Mouse (Mus musculus): ENCODE results near the gene Adgrg5.

Adgrg5 gene

DNA sequence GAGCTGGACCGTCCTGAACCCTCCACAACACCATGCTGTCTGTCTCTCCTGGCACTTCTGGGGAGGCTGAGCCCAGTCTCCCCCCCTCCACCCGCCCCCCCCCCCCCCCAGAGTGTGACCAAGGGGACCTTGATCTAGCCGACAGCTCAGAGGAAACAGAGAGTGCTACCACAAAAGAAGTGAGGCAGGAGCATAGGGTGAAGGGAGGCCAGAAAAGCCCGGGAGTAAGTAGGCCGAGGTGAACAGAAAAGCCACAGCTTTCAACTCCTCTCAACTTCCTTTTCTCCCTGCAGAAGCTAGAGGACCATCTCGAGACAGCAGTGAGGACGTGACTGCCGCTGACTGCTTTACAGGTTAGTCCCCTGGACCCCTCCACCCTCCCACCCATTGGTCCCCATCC is at the start of gene Adgrg5:
TSS of gene Adgrg5 (plus strand) at position 290 of the 400 bp plus-strand sequence.
- DNase-seq (ENCODE audit: low spot score) = no peak

DNA sequence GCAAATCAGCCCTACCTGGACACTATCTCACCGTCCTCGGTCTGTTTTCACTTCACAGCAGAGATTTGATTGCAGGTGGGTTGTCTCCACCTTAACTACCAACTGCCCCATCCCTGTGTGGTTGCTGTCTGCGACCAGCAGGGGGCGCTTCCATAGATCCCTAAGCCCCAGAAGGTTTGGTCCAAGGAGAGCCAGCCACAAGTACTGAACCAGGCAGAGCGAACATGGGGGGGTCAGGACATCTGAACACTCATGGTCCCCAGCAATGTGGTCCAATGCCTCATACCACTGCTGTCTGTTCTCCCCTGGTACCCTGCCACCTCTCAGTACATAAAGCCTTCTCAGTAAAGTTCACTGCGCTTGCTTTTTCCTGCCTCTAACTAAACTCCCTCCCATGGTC is 49.1 kb upstream of the Adgrg5 start:
- DNase-seq (ENCODE audit: low spot score) = peak; percentile 76

- no peak for DNase-seq (ENCODE audit: low spot score)
Observed at GRCm38 (mm10) chr8:94875096-94875870, 48.2 kb upstream of the Adgrg5 start.

DNA sequence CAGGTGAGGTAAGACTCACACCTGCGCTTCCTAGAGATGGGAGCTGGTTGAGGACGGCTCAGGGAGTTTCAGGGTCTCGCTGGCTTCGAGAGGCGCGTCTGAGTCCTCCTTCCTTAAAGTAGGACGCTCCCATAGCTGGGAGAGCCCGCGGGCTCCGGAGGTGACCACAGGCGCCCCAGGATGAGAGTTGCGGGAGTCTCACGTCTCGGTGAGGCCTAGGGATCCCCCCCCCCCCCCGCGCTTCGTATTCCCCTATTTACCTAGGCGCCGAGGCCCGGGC is 47.7 kb upstream of the Adgrg5 start:
- no peak for DNase-seq (ENCODE audit: low spot score)

GRCm38 (mm10) chr8:94876197-94876730 is 47.2 kb upstream of the Adgrg5 start, which contains the start of gene Dok4:
TSS of gene Dok4 (minus strand) at chr8:94876330.
- peak; percentile 85 for DNase-seq (ENCODE audit: low spot score)

- DNase-seq (ENCODE audit: low spot score) = no peak
Observed at GRCm38 (mm10) chr8:94876820-94877219, 46.7 kb upstream of the Adgrg5 start.

DNA sequence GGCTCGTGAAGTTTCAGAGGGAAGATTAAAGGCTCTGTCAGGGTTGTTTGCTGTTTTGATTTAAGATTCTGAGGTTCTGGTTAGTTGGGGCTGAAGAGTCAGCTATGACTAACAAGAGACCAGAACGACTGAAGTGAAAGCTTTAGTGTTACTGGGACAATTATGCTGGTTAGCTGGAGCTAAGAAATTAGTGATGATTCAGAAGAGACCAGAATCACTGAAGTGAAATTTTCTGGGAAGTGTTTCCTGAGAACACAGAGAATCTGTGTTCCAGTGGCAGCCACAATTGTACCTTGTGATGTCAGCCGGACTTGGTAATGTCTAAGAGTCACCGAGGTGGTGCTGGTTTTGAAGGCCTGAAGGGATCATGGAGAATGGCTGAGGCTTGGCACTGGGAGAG is 42.8 kb upstream of the Adgrg5 start:
- no peak for DNase-seq (ENCODE audit: low spot score)

GRCm38 (mm10) chr8:94888383-94889036 is 35.0 kb upstream of the Adgrg5 start:
- no peak for DNase-seq (ENCODE audit: low spot score)

GRCm38 (mm10) chr8:94892917-94893316 is 30.6 kb upstream of the Adgrg5 start:
- DNase-seq (ENCODE audit: low spot score) = no peak

DNA sequence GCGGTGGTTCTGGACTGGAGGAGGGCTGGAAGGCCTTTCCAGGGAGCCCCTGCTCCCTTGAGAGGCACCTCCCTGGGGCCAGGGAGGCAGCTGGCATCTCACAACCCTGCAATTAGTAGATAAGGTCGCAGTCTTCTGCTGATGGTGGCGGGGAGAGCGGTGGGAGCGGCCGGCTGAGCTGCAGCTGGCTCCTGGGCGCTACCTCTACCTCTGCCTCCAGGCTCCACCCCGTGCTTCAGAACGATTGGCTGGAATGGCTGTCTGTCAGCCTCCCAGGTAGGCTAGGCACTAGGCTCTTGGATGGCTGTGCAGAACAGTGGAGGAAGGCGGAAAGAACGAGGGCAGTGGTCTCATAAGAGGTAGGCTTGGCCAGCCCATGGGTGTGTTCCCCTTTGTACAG is 24.2 kb upstream of the Adgrg5 start:
- no peak for DNase-seq (ENCODE audit: low spot score)

GRCm38 (mm10) chr8:94900617-94901016 is 22.9 kb upstream of the Adgrg5 start:
- no peak for DNase-seq (ENCODE audit: low spot score)

DNA sequence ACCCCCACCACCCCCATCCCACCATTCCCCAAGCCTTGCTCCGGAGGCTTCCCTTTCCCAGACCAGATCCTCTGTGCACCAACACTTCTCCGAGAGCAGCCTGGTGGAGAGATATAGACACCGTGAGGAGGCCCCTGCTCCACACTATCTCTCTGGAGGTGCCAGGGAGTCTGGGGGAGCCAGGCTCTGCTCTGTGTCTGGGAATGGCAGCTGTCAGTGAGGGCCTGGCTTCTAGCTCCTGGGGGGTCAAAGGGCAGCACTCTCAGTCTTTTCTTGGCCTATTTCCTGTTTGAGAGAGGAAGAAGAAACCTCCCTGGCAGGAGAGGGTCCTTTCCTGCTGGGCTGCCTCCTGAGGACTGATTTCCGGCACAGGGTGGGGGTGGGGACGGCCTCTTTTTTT is 22.5 kb upstream of the Adgrg5 start:
- no peak for DNase-seq (ENCODE audit: low spot score)

DNA sequence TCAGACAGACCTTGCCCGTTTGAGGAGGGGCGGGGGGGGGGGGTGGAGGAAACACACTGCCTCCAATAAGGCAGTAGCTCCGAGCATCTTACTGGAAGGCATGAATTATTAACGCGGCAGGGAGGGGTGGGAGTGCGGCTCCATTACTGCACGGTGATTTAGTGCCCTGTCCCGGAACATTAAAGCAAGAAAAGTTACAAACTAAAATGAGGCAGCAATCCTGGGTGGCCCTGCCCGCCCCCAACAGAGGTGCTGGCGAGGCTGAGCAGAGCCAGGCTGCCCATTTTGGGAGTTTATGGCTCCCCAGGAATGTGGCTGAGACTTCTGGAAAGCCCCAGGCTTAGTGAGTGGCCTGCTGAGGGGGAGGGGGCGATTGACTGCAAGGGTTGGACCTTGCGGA is 19.8 kb upstream of the Adgrg5 start:
- DNase-seq (ENCODE audit: low spot score) = no peak

GRCm38 (mm10) chr8:94904450-94905175 is 18.9 kb upstream of the Adgrg5 start:
- DNase-seq (ENCODE audit: low spot score) = peak; percentile 18

DNA sequence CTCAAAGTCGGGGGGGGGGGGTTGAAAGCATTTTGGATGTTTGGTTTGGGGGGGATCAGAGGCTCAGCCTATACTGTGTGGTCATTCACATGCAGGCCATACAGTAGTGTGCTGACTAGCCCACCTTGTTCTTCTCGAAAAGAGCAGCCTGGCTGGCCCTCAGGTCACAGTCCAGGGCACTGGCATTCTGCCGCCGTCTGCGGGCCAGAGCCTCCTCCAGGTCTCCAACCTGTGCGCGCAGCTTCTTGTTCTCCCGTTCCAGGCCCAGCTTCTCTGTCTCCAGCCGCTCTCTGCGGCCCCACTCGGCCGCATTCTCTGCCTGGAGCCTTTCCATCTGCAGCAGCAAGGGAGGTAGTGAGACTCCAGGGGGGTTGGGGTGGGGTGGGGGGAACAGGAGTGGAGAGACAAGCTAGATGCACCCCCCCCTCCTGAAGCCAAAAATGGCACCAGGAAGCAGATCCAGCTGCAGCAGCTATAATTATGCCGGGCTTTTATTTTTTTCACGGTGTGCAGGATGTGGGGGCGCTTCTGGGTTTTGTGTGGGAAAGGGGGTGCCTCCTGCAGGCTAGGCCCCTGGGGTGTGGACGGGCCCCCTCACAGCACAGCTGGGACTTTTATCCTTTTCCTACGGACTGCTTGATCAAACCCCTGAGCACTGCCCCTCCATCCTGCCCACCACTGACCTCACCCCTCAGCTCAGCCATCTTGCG is 15.7 kb upstream of the Adgrg5 start:
- no peak for DNase-seq (ENCODE audit: low spot score)

DNA sequence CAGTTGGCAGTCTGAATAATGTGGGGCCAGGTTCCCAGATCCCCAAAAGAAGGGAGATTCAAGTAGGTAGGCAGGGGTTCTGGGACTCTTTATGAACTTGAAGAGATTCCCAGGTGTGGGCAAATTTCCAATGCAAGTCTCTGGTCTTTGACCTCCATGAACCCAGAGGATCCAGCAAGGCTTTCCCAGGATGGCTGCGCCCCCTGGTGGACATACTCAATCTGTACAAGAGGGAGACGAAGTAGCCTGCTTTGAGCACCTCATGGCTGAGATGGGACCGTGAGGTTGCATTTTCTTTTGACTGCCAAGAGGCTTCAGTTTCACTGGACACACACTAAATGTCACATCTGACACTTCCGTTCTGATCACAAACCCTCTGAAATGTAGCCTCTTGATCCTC is 14.6 kb upstream of the Adgrg5 start:
- DNase-seq (ENCODE audit: low spot score) = peak; percentile 86

DNA sequence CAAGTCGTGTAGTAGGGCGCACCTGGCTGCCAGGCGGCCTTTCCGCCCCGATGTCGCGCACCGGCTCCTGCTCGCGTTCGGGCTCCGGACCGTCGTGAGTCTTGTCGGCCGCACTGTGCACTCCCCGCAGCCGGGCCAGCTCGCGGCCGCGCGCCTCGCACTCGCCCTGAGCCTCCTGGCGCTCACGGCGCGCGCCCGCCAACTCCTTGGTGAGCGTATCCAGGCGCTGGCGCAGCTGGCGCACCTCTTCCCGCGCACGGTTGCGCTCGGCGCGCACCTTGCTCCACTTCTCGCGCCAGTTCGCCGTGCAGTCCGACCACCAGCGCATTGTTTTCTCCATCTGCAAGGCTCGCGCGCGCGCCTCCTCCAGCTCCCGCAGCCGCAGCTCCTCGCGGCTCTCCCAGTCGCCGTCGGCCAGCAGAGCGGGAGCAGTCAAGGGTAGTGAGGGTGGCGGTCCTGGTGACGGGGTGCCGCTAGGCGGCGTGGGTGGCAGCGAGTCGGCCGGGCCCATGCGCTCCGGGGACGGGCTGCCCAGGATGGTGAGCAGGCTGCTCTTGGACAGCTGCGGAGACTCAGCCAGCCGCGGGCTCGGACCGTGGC is 10.3 kb upstream of the Adgrg5 start:
- no peak for DNase-seq (ENCODE audit: low spot score)

DNA sequence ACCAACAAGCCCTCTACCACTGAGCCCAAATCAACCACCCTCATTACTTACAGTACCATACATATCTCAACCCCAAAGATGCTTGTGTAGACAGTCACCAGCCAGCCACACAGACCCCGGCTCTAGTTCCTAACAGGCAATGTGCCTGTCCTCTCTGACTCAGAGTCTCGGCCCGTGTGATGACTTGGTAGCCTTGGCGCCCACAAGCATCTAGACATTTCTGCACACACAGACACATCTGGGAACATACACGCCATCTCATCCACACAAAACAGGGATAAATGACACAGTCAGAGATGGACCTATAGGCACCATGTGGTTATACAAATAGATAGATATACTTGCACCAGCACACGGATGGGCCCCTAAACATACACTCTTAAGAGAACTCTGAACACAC is 9.2 kb upstream of the Adgrg5 start:
- no peak for DNase-seq (ENCODE audit: low spot score)

DNA sequence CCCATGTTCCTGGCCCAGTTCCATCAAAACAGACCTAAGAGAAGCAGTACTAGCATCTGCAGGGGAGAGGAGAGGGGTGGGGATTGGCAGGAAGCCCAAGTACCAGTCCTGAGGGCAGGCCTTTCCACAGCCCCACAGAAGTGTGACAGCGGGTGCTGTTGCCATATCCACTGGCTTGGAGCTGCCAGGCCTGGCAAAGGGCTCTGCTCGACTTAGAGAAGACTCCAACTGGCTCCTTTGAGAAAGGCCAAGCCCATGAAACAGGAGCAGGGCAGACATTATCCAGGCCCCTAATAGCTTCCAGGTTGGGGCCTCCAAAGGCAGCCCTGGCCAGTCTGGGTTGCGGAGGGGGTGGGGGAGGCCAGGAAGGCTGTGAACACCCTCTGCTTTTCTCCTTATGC is 8.8 kb upstream of the Adgrg5 start:
- DNase-seq (ENCODE audit: low spot score) = peak; percentile 53

DNA sequence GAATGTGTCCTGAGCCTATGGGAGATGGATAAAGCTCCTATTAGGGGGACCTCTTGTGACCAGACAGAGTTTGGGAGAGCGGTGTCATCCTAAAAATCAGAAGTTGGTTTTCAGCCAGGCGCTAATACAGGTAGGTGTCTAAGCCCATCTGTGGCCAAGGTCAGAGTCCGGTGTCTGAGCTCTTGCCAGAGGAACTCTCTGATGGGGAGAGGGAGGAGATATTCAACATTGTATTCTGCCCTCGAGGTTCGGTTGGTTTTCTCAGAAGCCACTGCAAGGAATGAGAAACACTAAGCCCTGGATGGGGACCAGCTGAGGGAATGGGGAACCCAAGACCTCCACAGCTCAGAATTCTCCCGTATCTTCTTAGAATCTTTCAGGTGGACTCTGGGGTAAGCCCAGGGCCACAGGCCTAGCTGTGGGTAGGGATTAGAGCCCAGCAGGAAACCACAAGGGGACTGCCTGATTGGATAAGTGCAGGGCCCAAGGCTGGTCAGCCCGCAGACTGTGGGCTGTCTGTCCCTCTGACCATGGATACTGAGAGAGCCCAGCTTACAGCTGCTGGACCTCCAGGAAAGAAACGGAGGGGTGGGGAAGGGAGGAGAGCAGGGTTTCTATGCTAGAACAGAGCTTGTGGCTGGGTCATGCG is 7.1 kb upstream of the Adgrg5 start:
- no peak for DNase-seq (ENCODE audit: low spot score)

DNA sequence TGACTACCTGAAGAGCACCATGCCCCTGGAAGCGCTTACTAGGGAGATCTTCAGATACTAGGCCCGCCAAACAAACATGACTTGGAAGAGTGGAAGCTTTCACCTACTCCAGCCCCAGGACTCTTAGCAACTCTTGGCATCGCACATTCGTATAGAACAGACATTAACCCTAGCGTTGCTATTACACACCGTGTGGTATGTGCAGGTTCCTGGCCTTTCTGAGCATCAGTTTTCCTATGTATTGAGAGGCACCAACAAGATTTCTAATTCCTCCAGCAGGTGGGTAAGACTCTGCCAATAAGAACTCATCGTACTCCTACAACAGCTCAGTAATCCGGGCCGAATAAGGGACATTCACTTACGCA is 6.6 kb upstream of the Adgrg5 start:
- DNase-seq (ENCODE audit: low spot score) = no peak

All from adipocyte (in vitro differentiated cells).